Mouse (Mus musculus) lung, embryonic 14.5 days (tissue): ENCODE results near the gene Dapl1. TPM values are rescaled to one million over a fixed set of nuclear protein-coding genes. Genes with fewer than 3 reads are reported as not detected.
A peak's percentile ranks its signal among the peaks of the same experiment; 100 is the strongest.

Experiments
- ATAC-seq: fragments of 200-750 bp; cut with Nextera tagmentation; 2 replicates; pipeline ENCODE4 v1.8.0; 2017; ENCODE audit warnings: mild to moderate bottlenecking, moderate TSS enrichment, moderate library complexity; ENCODE audit not compliant: insufficient read depth
- DNase-seq: peaks from one replicate; pipeline ENCODE4 v3.0.0-alpha.2; 2015
- H3K27ac ChIP-seq: fragments of 300-500 bp; sonication (generic); 2 replicates; pipeline ENCODE4 v1.5.1; 2014; ENCODE audit warnings: low read depth, mild to moderate bottlenecking, moderate library complexity
- H3K27me3 ChIP-seq: fragments of 300-500 bp; sonication (generic); 2 replicates; pipeline ENCODE4 v1.6.1; 2014; ENCODE audit warnings: low read length, control low read depth; ENCODE audit not compliant: insufficient read depth
- H3K36me3 ChIP-seq: fragments of 300-500 bp; sonication (generic); 2 replicates; pipeline ENCODE4 v1.6.1; 2014; ENCODE audit warnings: control low read depth; ENCODE audit not compliant: insufficient read depth
- H3K4me1 ChIP-seq: fragments of 300-500 bp; sonication (generic); 2 replicates; pipeline ENCODE4 v1.6.1; 2014; ENCODE audit warnings: antibody characterized with exemption, control low read depth; ENCODE audit not compliant: insufficient read depth
- H3K4me2 ChIP-seq: fragments of 300-500 bp; sonication (generic); 2 replicates; pipeline ENCODE4 v1.6.1; 2014; ENCODE audit warnings: mild to moderate bottlenecking
- H3K4me3 ChIP-seq: fragments of 300-500 bp; sonication (generic); 2 replicates; pipeline ENCODE4 v1.5.1; 2014; ENCODE audit warnings: low read depth, low read length
- H3K9ac ChIP-seq: fragments of 300-500 bp; sonication (generic); 2 replicates; pipeline ENCODE4 v1.6.1; 2014
- H3K9me3 ChIP-seq: fragments of 300-500 bp; sonication (generic); 2 replicates; pipeline ENCODE4 v1.6.1; 2016; ENCODE audit warnings: low read depth, low read length, control low read depth
- CTCF ChIP-seq: IDR thresholded peaks from 2 replicates; pipeline ENCODE4 v1.5.1; 2016; ENCODE audit warnings: antibody characterized with exemption, low read depth
- WGBS: fragments of 180-500 bp; shearing (Covaris S2); extraction: QIAGEN DNeasy Blood & Tissue Kit; methylation state at CpG from one replicate; pipeline ENCODE4 v1.1.7; 2014; 5-methylcytosine and 5-hydroxymethylcytosine counted together
- polyA plus RNA-seq: library from polyadenylated mRNA; unstranded; fragments of >200 nt; fragmentation: Nextera tagmentation; extraction: Ambion mirVana; gene quantifications from 2 replicates; pipeline ENCODE4 v1.2.1, GENCODE M21; 2014

The Dapl1 gene
- polyA plus RNA-seq, 1 experiment from 2014 or later = 2.0 TPM

- DNase-seq (no peak), ATAC-seq (no peak)
- Histone ChIP-seq H3K27me3 (no peaks in the 10 kb centered on the region), H3K4me3 (no peak overlapping the region), H3K4me2 (no peak overlapping the region), H3K36me3 (no peaks in the 10 kb centered on the region), H3K9me3 (no peaks in the 10 kb centered on the region), H3K4me1 (no peaks in the 10 kb centered on the region), H3K9ac (no peak overlapping the region), H3K27ac (no peak overlapping the region)
- TF ChIP-seq CTCF = no peak
- 64% methylated on average over 9 of the region's 9 CpGs for WGBS
Measured at GRCm38 (mm10) chr2:59543543-59544065, 59.2 kb downstream of the Dapl1 start.

- Histone ChIP-seq H3K36me3 (no peaks in the 10 kb centered on the region), H3K27me3 (no peaks in the 10 kb centered on the region), H3K9me3 (no peaks in the 10 kb centered on the region), H3K4me3 (no peak overlapping the region), H3K27ac (no peak overlapping the region), H3K4me2 (no peak overlapping the region), H3K4me1 (no peaks in the 10 kb centered on the region), H3K9ac (no peak overlapping the region)
- WGBS = 25% methylated on average over 13 of the region's 13 CpGs
- DNase-seq (no peak), ATAC-seq (no peak)
- no peak for TF ChIP-seq CTCF
Measured at GRCm38 (mm10) chr2:59544237-59544909, 59.9 kb downstream of the Dapl1 start.

- Histone ChIP-seq H3K4me2 (no peak overlapping the region), H3K27me3 (no peaks in the 10 kb centered on the region), H3K4me3 (no peak overlapping the region), H3K36me3 (no peaks in the 10 kb centered on the region), H3K4me1 (no peaks in the 10 kb centered on the region), H3K27ac (no peak overlapping the region), H3K9me3 (no peaks in the 10 kb centered on the region), H3K9ac (no peak overlapping the region)
- TF ChIP-seq CTCF = no peak
- 0 out of 2 replicates have a peak, but pooled peaks have one; percentile 27 for ATAC-seq
- 21% methylated on average over 7 of the region's 7 CpGs for WGBS
- peak; percentile 56 for DNase-seq
Measured at GRCm38 (mm10) chr2:59545001-59545400, 60.5 kb downstream of the Dapl1 start.

GRCm38 (mm10) chr2:59547369-59548099 is 63.1 kb downstream of the Dapl1 start:
- no peak overlapping the region for H3K27ac ChIP-seq
- TF ChIP-seq CTCF = no peak
- no peak for DNase-seq
- no peaks in the 10 kb centered on the region for H3K36me3 ChIP-seq
- no peaks in the 10 kb centered on the region for H3K27me3 ChIP-seq
- H3K9ac ChIP-seq = no peak overlapping the region
- WGBS = 79% methylated on average over 8 of the region's 8 CpGs
- ATAC-seq = no peak
- no peaks in the 10 kb centered on the region for H3K4me1 ChIP-seq
- no peaks in the 10 kb centered on the region for H3K9me3 ChIP-seq
- no peak overlapping the region for H3K4me2 ChIP-seq
- no peak overlapping the region for H3K4me3 ChIP-seq

GRCm38 (mm10) chr2:59552784-59553183 is 68.3 kb downstream of the Dapl1 start:
- H3K9ac ChIP-seq = no peak overlapping the region
- no peak overlapping the region for H3K4me2 ChIP-seq
- H3K9me3 ChIP-seq = no peaks in the 10 kb centered on the region
- H3K27me3 ChIP-seq = no peaks in the 10 kb centered on the region
- H3K4me1 ChIP-seq = no peaks in the 10 kb centered on the region
- H3K36me3 ChIP-seq = no peaks in the 10 kb centered on the region
- no peak overlapping the region for H3K4me3 ChIP-seq
- 22% methylated on average over 1 of the region's 1 CpGs for WGBS
- DNase-seq (no peak), ATAC-seq (no peak)
- TF ChIP-seq CTCF = no peak
- no peak overlapping the region for H3K27ac ChIP-seq

GRCm38 (mm10) chr2:59554373-59554940 is 70.0 kb downstream of the Dapl1 start:
- no peak overlapping the region for H3K4me2 ChIP-seq
- no peaks in the 10 kb centered on the region for H3K27me3 ChIP-seq
- H3K9ac ChIP-seq = no peak overlapping the region
- TF ChIP-seq CTCF = no peak
- no peak overlapping the region for H3K4me3 ChIP-seq
- H3K36me3 ChIP-seq = no peaks in the 10 kb centered on the region
- 47% methylated on average over 2 of the region's 2 CpGs for WGBS
- no peak overlapping the region for H3K27ac ChIP-seq
- peak; percentile 33 for DNase-seq
- H3K9me3 ChIP-seq = no peaks in the 10 kb centered on the region
- no peak for ATAC-seq
- no peaks in the 10 kb centered on the region for H3K4me1 ChIP-seq

Other genes starting within 250 kb of the Dapl1 start
- 28.8 and 31.0 TPM in 2 replicates for gene Tanc1, start 127.4 kb downstream of the Dapl1 start, polyA plus RNA-seq